Mouse (Mus musculus): Measurements from ENCODE around the gene Pip4k2b.
A peak's percentile ranks its signal among the peaks of the same experiment; 100 is the strongest.
"Not testable (repeated sequence)": the region's sequence is repeated elsewhere in the genome, so short reads cannot be mapped to it uniquely, and the experiment has no call there.

Pip4k2b gene

DNA sequence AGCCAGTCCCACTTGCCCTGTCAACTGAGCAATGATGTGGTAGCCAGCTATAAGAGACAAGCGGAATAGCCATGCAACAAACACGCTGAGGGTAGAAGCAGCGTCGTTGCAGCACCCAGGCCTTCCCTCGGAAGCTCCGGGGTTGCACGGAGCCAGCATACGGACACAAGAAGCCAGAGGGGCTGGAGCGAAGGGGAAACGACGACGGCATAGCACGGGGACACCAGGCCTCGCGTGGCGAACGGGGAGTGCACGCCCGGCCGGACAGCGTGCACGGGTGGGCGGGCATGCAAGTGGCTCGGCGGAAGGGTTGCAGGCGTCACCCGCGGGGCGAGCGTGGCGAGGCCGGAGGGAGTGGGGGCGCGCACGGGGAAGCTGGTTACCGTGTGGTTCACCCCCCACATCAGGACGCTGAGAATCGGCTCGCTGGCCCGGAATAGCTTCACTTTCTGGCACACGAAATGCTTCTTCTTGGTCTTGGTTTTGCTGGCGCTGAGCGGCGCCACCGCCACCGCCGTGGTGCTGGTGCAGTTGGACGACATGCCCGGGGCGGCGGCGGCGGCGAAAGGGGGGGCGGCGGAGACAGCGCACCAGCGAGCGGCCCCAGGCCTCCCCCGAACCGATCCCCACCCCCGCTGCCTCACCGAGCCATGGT lies at the start of gene Pip4k2b:
Pip4k2b (minus strand) TSS at position 642 of the 655 bp plus-strand sequence.
- no peak for DNase-seq (ENCODE audit: low spot score)

DNA sequence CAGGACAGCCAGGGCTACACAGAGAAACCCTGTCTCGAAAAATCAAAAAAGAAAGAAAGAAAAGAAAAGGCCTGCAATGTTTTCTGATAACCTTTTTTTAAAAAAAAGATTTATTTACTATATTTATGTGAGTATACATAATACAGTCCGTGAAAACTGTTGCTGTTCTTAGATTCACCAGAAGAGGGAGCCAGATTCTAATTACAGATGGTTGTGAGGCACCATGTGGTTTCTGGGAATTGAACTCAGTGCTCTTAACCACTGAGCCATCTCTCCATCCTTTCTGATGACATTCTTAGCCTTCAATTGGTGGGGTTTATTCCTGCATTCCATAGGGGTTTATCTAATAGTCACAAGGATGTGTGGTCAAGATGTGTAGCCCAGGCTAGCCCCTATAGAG lies 48.7 kb upstream of the Pip4k2b start:
- DNase-seq (ENCODE audit: low spot score) = no peak

GRCm38 (mm10) chr11:97790778-97791438 lies 46.4 kb upstream of the Pip4k2b start:
- not testable (repeated sequence) for DNase-seq (ENCODE audit: low spot score)

DNA sequence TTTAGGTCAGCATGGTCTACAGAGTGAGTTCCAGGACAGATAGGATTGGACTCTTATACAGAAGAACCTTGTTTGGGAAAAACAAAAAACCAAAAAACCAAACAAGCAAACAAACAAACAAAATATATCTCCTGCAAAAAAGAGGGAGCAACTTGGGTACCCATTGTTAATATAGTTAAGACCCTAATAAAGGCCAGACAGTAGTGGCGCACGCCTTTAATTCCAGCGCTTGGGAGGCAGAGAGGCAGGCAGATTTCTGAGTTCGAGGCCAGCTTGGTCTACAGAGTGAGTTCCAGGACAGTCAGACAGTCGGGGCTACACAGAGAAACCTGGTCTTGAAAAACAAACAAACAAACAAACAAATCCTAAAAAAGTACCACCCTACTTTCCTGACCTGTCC lies 45.2 kb upstream of the Pip4k2b start:
- DNase-seq (ENCODE audit: low spot score) = no peak

DNA sequence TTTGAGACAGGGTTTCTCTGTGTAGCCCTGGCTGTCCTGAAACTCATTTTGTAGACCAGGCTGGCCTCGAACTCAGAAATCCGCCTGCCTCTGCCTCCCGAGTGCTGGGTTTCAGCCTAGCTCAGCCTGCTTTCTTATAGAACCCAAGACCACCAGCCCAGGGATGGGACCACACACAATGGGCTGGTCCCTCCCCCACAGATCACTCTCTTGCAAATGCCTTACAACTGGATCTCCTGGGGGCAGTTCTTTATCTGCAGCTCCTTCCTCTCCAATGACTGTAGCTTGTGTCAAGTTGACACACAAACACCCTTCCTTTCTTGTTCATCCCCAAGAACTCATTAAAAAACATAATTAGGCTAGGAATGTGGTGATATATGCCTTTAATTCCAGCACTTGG lies 43.5 kb upstream of the Pip4k2b start:
- no peak for DNase-seq (ENCODE audit: low spot score)

- no peak for DNase-seq (ENCODE audit: low spot score)
Observed at GRCm38 (mm10) chr11:97782564-97782895, 38.0 kb upstream of the Pip4k2b start.

- peak; percentile 99 for DNase-seq (ENCODE audit: low spot score)
Observed at GRCm38 (mm10) chr11:97781832-97782563, 37.5 kb upstream of the Pip4k2b start, which contains the start of gene Rpl23. Rpl23 (minus strand) TSS chr11:97782437.

DNA sequence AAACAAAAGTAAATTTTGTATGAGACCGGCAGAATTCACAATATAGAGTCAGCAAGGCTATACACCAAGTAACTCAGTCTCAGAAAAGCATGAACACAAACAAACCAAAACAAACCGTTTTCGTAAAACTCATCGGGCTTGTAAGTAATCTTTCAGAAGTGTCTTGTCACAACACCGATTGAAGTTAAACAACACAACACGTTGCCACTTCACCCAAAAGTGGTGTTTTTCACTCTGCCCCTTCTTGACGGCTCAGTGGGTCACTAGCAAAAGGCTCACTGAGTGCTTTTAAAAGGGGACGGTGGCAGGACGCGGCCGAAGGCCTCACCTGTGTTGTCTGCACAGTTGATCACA lies 37.0 kb upstream of the Pip4k2b start:
- DNase-seq (ENCODE audit: low spot score) = no peak

GRCm38 (mm10) chr11:97779968-97780701 lies 35.6 kb upstream of the Pip4k2b start:
- DNase-seq (ENCODE audit: low spot score) = no peak

DNA sequence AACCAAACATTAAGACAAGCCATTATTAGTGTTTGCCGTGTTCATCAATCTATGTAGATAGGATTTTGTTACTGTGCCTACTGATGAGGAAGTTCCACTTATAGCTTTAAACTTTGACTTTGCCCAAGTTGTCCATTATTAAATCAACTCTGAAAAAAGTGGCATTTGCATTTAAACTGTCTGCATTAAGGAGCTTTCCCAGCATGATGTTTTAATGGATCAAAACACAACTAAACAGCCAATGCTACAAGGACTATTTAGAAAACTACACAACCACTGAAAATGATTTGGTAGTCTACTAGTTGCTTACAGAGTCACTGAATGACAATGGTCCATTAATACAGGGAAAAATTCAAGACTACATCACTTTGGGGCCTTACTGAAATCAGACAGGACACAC lies 34.4 kb upstream of the Pip4k2b start:
- no peak for DNase-seq (ENCODE audit: low spot score)

DNA sequence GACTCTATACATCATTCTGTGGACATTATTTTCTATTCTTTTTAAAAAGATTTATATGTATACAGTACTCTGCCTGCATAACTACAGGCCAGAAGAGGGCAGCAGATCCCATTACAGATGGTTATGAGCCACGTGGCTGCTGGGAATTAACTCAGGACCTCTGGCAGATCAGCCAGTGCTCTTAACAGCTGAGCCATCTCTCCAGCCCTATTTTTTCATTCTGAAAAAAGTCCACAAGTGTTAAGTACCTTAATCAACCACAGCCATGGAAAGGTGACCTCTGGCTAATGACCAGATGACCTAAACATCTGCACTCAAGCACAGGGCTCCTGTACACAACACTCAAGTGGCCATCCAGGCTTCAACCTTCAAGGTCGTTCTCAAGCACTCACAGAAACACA lies 32.6 kb upstream of the Pip4k2b start:
- no peak for DNase-seq (ENCODE audit: low spot score)

DNA sequence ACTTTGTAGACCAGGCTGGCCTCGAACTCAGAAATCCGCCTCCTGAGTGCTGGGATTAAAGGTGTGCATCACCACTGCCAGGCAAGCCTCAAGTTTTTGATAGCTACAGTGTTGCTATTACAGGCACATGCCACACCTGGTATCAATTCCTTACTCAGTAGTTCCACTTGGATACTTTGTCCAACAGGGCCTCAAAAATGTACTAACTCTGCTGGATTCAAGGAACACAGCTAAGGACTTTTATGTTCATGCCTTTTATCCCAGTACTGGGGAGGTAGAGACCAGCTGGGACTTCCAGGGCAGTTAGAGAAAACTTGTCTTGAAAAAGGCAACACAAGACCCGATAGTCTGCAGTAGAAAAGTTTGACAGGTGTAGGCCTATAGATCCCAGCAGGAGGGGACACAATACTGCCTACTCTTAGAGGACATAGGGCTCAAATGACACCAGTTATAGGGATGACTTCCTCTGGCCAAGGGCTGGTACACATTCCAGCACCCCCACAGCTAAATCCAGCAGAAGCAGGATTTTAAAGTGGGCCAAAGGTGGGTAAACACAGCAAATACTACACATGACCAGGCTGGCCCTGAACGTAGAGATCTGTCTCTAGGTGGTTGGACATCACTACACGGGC lies 32.1 kb upstream of the Pip4k2b start:
- peak; percentile 71 for DNase-seq (ENCODE audit: low spot score)

DNA sequence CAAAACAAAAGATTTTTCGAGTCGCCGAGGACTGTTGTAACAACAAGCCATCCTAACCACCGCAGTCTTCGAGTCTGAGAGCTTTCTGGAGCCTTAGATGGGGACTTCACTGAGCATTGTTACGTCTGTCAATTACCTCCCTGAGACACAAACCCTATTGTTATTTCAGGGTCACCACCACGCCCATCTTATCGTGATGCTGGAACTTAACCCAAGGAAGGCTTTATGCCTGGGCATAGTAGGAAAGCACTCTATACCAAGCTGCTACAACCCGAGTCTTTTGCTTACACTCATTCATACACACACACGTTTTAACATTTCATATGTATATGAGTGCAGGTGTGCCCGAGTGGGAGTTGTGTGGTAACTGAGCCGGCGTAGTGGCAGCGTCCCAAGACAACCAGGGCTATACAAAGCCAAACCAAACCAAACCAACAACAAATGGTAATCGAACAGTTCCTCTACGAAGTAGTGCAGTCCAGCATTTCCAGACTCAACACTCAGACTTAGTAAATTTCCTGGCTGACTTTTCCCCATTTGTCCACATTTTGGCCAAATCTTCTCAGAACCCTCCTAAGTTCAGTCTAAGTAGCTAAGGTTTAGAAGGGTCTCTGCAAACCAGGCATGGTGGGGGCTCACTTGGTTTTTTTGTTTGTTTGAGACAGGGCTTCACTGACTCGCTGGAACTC lies 31.4 kb upstream of the Pip4k2b start, which contains the start of gene 1700001P01Rik:
1700001P01Rik (minus strand) TSS at position 111 of the 689 bp plus-strand sequence.
- no peak for DNase-seq (ENCODE audit: low spot score)

- no peak for DNase-seq (ENCODE audit: low spot score)
Observed at GRCm38 (mm10) chr11:97775186-97775585, 30.7 kb upstream of the Pip4k2b start.

GRCm38 (mm10) chr11:97771410-97771809 lies 26.9 kb upstream of the Pip4k2b start:
- no peak for DNase-seq (ENCODE audit: low spot score)

- no peak for DNase-seq (ENCODE audit: low spot score)
Observed at GRCm38 (mm10) chr11:97769704-97770103, 25.2 kb upstream of the Pip4k2b start.

GRCm38 (mm10) chr11:97766154-97766881 lies 21.8 kb upstream of the Pip4k2b start, which contains the start of gene Cwc25:
Cwc25 (minus strand) TSS chr11:97766556.
- peak; percentile 94 for DNase-seq (ENCODE audit: low spot score)

DNA sequence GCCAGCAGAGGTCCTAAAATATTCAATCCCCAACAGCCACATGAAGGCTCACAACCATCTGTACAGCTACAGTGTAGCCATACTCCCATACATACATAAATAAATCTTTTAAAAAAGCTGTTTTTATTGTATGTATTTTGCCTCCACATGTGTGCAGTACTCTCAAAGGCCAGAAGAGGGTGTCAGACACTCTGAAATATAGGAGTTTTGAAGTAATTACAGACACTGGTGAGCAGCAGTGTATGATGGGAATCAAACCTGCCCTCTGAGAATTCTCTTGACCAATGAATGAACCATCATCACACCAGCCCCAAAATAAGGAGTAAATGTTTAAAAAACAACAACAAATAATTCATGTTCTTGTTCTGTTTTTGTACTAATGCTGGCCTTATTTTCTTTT lies 17.1 kb upstream of the Pip4k2b start:
- no peak for DNase-seq (ENCODE audit: low spot score)

DNA sequence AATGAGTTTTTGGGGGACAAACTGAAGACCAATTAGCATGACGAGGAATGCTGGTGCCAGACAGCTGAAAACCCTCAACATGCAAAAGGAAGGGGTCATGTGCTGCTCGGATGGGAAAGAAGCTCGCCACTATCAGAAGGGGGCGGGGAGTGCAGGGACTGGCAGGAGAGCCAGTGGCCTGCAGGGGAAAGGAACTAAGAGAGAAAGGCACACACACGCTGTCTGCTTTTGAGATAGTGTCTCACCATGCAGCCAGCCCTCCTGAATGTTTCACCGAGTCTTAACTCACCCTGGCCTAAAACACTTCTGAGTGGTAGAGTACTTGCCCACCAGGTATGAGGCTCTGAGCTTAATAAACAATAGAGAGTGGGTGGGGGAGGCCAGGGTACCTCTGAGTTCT lies 14.4 kb upstream of the Pip4k2b start:
- no peak for DNase-seq (ENCODE audit: low spot score)

DNA sequence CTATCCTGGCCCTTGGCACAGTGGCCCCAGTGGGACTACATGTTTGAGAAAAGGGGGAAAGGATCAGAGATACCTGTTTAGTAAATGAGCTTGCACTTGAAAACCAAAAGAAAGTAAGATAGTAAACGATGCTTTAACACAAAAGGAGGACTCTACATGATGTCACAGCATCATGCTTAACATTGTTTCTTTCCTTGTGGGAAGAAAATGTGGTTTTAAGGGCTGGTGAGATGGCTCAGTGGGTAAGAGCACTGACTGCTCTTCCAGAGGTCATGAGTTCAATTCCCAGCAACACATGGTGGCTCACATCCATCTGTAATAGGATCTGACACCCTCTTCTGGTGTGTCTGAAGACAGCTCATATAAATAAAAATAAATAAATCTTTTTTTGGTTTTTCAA lies 13.6 kb upstream of the Pip4k2b start:
- no peak for DNase-seq (ENCODE audit: low spot score)

DNA sequence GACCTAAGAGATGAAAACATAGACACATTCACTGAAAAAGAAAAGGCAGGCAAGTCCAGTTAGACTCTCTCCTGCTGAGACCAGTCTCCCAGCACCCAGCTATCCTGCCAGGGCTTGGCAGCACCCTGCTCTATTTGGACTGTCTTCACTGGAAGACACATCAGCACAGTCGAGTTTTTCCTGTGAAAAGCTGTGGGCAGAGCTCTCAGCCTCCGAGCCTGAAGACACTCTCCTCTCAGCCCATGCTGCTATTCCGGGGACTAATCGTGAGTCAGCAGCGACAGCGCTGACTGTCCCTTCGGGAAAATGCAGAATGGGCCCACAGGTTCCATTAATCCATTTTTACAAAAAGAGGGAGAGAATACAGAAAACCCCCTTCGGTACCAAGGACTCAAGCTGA lies 8.8 kb upstream of the Pip4k2b start:
- DNase-seq (ENCODE audit: low spot score) = no peak

All from testis, postnatal 14 days (tissue).